Mouse (Mus musculus) frontal cortex, postnatal 10 days (tissue): ENCODE results near the gene Trim66.
A peak's percentile ranks its signal among the peaks of the same experiment; 100 is the strongest.

Source experiments
- DNase-seq, 2 experiments: peaks; one replicate each; pipeline ENCODE4 v3.0.0; 2022; ENCODE audit warnings: low spot score in 2 of 2, mixed read lengths in 1 of 2

Gene Trim66

GRCm38 (mm10) chr7:109508034-109508433 lies at the start of gene Trim66:
Gene Trim66, minus strand, starts transcription at chr7:109508134.
- no peak for DNase-seq

GRCm38 (mm10) chr7:109546726-109547125 lies 38.8 kb upstream of the Trim66 start:
- no peak for DNase-seq

GRCm38 (mm10) chr7:109546186-109546585 lies 38.3 kb upstream of the Trim66 start:
- DNase-seq, result no peak

- DNase-seq, result no peak
Observed at GRCm38 (mm10) chr7:109545255-109545993, 37.5 kb upstream of the Trim66 start.

- DNase-seq, result no peak
Observed at GRCm38 (mm10) chr7:109544792-109545191, 36.9 kb upstream of the Trim66 start.

GRCm38 (mm10) chr7:109542364-109542628 lies 34.4 kb upstream of the Trim66 start:
- DNase-seq, result no peak

GRCm38 (mm10) chr7:109541609-109542363 lies 33.9 kb upstream of the Trim66 start:
- DNase-seq, result no peak

- DNase-seq, result no peak
Observed at GRCm38 (mm10) chr7:109540902-109541301, 33.0 kb upstream of the Trim66 start.

- peak; percentile 43 to 58 for DNase-seq
Observed at GRCm38 (mm10) chr7:109536451-109536946, 28.6 kb upstream of the Trim66 start.

GRCm38 (mm10) chr7:109534921-109535320 lies 27.0 kb upstream of the Trim66 start:
- no peak for DNase-seq

GRCm38 (mm10) chr7:109533888-109534287 lies 26.0 kb upstream of the Trim66 start:
- no peak for DNase-seq

GRCm38 (mm10) chr7:109533129-109533528 lies 25.2 kb upstream of the Trim66 start:
- DNase-seq, result no peak

- DNase-seq, result no peak
Observed at GRCm38 (mm10) chr7:109532691-109533090, 24.8 kb upstream of the Trim66 start.

- DNase-seq, result no peak
Observed at GRCm38 (mm10) chr7:109531501-109531900, 23.6 kb upstream of the Trim66 start.

GRCm38 (mm10) chr7:109529741-109530140 lies 21.8 kb upstream of the Trim66 start:
- no peak for DNase-seq

- DNase-seq, result peak in 1 of 2 experiments; percentile 52
Observed at GRCm38 (mm10) chr7:109528356-109528755, 20.4 kb upstream of the Trim66 start.

GRCm38 (mm10) chr7:109527536-109527935 lies 19.6 kb upstream of the Trim66 start:
- DNase-seq, result no peak

- no peak for DNase-seq
Observed at GRCm38 (mm10) chr7:109525740-109526663, 18.1 kb upstream of the Trim66 start.

- no peak for DNase-seq
Observed at GRCm38 (mm10) chr7:109524763-109525162, 16.8 kb upstream of the Trim66 start.

- no peak for DNase-seq
Observed at GRCm38 (mm10) chr7:109524442-109524744, 16.5 kb upstream of the Trim66 start.

GRCm38 (mm10) chr7:109523741-109524441 lies 16.0 kb upstream of the Trim66 start:
- no peak for DNase-seq

- no peak for DNase-seq
Observed at GRCm38 (mm10) chr7:109523304-109523703, 15.4 kb upstream of the Trim66 start.
